8 mouse cellular contexts compared by ENCODE assay signal in genomic region chr13:93838431-93839136, GRCm38 (mm10).
DNase-seq lines count a peak whose midpoint lies in the region; ATAC-seq lines count a peak whose summit lies in the region.
"Had no signal": no experiment of that assay in that cellular context is flagged by ENCODE, and none has a peak within 500 bp of the region (broad histone marks: within the 10 kb centered on the region; RNA-seq: fewer than 3 reads in every experiment).

No protein-coding gene starts in this region.

- H3K4me3 ChIP-seq in limb, embryonic 12.5 days (replicated peaks): no peak overlapping the region

- no peaks in the 10 kb centered on the region for H3K36me3 ChIP-seq in limb, embryonic 12.5 days

- no peak overlapping the region for H3K9ac ChIP-seq in limb, embryonic 12.5 days (replicated peaks)

- DNase-seq in brain, adult 2 months (ENCODE audit: low read depth, low spot score): peak; percentile 69
- peak; percentile 55 to 64 for DNase-seq in cerebellum, adult 18-20 months
- peak; percentile 78 for DNase-seq in forelimb bud, embryonic 11.5 days (ENCODE audit: low read depth, low spot score)
- DNase-seq in left cerebral cortex, postnatal 14 days (ENCODE audit: low spot score in 2 of 2): no peak
- DNase-seq in spleen, postnatal 10 days (ENCODE audit: low spot score in 2 of 2): no peak
- DNase-seq in ovary, adult 18-20 months (ENCODE audit: low spot score): no peak
- DNase-seq: thymus, postnatal 4 days had no signal

- H3K4me1 ChIP-seq in limb, embryonic 12.5 days (replicated peaks): peaks cover 52% of the 10 kb centered on the region

- H3K9me3 ChIP-seq in limb, embryonic 12.5 days: 0 out of 2 replicates have a peak, but pooled peaks cover 4% of the 10 kb centered on the region

- ATAC-seq in limb, embryonic 12.5 days (ENCODE audit: insufficient number of reproducible peaks, insufficient read depth, low FRiP score, low TSS enrichment, low read depth): no peak

- H3K27me3 ChIP-seq in limb, embryonic 12.5 days: no peaks in the 10 kb centered on the region

- intact Hi-C loops in left cerebral cortex, postnatal 14 days (cut with DNase I): no loop called here

- H3K4me2 ChIP-seq in limb, embryonic 12.5 days: peak overlapping the region; percentile 46

- peak overlapping the region; percentile 97 for H3K27ac ChIP-seq in limb, embryonic 12.5 days

- WGBS in limb, embryonic 12.5 days: 34% methylated on average over 8 of the region's 8 CpGs

Comparison
In these comparisons a context has a peak if more than half of its experiments do, and no peak if none do; other contexts are left out.
1. DNase-seq: peak in brain, adult 2 months (single experiment), cerebellum, adult 18-20 months (2 of 2) and forelimb bud, embryonic 11.5 days (single experiment); none in left cerebral cortex, postnatal 14 days (0 of 2), spleen, postnatal 10 days (0 of 2) and ovary, adult 18-20 months (single experiment).